Mouse (Mus musculus) frontal cortex, postnatal 25 days (tissue): ENCODE measurements around the gene Rangrf.
A peak's percentile ranks its signal among the peaks of the same experiment; 100 is the strongest.
"Not testable (repeated sequence)": the region's sequence is repeated elsewhere in the genome, so short reads cannot be mapped to it uniquely, and the experiment has no call there.

Experiments
- DNase-seq, 2 experiments: peaks; one replicate each; pipeline ENCODE4 v3.0.0; 2022; ENCODE audit warnings: low spot score in 2 of 2

The Rangrf gene

DNA sequence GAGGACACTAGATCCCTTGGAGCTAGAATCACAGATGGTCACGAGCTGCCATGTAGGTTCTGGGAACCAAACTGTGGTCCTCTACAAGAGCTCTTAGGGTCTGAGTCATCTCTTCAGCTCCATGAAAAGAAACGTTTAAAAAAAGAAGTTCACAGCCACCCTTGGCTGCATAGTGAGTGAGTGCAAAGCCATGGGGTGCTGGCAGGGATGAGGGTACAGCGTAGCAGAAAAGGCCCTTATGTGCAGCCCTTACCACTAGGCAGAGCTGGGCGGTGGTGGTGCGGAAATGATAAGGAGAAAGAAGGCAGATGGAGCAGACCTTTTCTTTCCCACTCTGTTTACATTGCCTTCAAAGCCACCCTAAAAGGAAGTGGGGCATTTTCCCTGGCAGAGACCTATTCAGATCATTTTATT, 4.3 kb upstream of the Rangrf start:
- DNase-seq = no peak

DNA sequence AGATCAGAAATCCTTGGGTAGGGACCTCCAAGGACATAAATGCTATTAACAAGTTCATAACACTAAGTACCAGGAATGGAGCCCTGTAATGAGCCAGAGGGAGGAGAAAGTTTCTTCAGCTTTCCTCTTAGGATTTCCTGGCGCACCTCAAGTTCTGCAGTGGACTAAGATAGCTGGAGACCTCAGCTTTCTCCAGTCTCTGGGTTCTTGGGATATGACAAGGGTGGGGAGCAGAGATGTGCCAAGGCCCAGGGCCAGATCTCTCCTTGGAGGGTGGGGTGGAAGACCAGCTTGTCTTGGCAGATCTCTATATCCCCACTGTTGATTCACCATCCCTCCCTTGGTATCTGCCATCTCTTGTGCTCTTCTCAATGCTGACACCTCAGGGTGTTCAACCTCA, 616 bp upstream of the Rangrf start:
- no peak for DNase-seq

DNA sequence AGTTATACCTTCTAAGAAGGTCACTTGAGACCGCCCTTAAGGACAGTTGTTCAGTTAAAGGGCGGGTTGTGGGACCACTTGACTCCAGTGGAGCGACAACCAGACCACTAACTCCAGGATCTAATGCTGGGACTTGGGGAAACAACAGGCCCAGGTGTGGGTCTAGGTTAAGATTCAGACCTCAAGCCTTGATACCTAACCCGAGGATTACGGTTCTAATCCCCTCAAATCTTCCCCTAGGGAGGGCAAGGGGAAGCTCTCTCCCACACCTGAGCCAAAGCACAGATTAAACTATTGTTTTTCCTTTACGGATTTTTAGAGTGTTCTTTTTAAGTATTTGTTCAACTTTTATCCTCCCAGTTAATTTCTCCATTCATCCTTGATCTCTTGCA, 930 bp downstream of the Rangrf start:
- no peak for DNase-seq

DNA sequence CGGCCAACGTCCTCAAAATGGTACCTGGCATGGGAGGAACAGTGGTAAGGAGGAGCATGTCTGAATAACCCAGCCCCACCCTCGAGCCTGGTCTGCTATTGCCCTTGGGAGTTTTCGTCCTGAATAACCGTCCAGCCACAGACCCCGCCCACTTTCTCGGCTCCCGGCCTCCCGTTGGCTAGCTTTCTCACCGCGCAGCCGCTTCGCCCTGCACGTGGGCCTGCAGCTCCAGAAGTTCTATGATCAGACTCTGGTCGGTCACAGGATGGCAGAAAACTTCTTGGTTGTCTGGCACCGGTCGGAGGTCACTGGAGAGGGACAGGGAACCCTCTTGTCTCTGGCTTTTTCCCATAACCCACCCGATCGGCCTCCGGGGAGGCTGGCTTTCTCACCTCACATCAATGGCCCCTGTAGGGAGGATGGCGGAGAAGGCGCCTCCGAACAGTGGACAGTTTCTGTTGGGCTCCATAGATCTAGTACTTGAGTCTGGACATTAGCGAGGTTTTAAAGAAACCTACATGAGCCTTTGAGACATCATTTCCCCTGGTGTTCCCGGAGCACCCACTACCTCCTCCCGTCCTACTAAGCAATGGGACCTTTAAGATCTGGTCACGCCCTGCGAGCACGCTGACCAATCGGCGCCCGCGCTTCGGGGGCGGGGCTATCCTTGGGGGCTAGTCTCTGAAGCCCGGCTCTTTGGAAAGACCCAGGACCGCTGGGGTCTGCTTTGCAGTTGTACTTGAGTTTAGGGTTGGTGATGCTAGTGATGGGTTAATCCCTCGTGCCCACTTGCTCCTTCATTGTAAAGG, 1.5 kb downstream of the Rangrf start:
- peak; percentile 63 to 67 for DNase-seq

GRCm38 (mm10) chr11:68970232-68970631, 4.8 kb downstream of the Rangrf start:
- DNase-seq = no peak

- DNase-seq = no peak
Observed at GRCm38 (mm10) chr11:68968752-68969151, 6.2 kb downstream of the Rangrf start.

DNA sequence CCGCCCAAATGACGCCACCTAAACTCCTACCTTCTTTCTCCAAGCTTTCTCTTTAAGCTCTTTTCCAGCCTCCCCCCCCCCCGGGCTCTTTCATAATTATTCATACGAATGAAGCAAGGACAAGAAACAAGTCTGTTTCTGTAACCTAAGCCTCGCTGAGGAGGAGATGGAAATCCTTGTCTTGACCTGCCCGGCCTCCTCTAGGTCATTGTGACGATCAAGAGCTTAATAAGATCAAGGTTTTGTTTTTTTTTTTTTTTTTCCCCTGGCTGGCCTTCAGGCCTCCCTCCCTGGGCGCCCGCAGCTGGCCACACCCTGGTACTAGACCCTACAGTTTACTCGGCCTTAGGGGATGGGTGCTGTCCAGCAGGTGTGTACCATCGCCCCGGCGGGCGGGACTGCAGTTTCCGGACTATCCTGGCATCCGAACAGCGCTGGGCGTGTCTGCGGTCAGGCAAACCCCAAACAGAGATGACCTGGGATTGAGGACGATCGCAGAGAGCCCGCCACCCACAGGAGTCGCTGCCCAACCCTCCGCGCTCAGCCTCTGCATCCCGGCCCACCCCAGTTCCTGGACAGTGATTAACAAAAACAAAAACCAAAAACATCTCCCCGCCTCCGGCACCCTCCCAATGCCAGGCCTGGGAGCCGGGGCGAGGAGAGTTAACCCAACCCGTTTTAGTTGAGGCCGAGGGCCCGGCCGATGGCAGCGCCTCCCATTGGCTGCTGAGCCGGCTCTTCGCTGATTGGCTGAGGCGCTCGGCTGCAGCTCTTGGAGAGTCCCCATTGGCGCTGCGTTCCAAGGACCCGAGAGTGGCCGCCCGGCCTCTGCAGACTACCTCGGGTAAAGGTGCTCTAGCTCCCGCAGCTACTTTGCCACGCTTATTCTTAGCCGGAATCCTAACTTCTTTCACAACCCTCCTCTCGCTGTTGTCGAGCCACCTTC, 7.4 kb downstream of the Rangrf start, which contains the start of gene Slc25a35:
Gene Slc25a35 (plus strand): TSS at position 795 of the 946 bp plus-strand sequence.
- DNase-seq = peak; percentile 80 to 85

DNA sequence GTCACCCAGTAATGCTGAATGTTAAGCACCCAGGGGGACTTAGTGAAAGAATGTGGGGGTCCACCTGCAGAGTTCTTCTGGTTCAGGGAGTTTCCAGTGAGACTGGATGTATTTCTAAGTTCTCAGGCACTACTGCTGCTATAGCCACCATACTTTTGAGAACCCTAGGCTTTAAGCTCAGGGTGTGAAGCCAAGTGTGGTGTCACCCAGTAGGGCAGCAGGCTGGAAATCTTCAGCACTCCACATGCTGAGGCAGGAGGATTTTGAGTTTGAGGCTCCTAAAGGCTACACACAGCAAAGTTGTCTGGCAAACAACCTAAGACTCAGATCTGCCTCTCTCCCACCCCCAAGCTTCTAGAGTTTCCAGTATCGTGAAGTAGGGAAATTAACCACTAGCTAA, 8.4 kb downstream of the Rangrf start:
- no peak for DNase-seq

GRCm38 (mm10) chr11:68965845-68966244, 9.1 kb downstream of the Rangrf start:
- no peak for DNase-seq

DNA sequence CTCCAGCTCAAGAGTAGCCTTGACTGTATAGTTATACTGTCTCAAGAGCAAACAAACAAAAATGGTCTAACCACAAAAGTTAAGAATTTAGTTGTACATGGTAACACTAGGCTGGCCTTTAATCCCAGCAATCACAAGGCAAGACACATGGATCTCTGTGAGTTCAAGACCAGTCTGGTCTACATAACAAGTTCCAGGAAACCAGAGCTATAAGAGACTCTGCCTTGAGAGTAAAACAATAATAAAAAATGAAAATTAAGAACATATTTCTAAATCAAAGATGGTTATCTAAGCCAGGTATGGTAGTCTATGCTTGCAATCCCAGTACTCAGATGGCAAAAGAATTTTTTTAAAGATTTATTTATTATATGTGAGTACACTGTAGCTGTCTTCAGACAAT, 9.9 kb downstream of the Rangrf start:
- DNase-seq = no peak

DNA sequence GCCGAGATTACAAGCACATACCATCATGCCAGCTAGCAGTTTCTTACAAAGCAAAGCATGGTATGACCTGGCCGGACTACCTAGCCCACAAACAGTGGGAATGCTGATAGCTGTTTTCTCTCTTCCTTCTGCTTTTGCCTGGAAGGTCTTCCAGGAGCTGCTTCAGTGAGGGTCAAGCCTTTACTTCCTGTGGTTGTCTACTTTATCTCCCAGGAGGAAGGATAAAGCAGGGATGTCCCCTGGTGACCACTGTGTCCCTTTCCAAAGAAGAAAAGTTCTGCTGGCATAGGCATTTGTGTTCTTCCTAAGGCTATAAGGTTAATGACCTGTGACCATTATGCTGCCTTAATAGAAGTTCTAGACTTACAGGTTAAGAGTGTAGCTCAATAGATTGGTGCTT, 11.6 kb downstream of the Rangrf start:
- no peak for DNase-seq

GRCm38 (mm10) chr11:68962159-68962558, 12.8 kb downstream of the Rangrf start:
- DNase-seq = not testable (repeated sequence)

DNA sequence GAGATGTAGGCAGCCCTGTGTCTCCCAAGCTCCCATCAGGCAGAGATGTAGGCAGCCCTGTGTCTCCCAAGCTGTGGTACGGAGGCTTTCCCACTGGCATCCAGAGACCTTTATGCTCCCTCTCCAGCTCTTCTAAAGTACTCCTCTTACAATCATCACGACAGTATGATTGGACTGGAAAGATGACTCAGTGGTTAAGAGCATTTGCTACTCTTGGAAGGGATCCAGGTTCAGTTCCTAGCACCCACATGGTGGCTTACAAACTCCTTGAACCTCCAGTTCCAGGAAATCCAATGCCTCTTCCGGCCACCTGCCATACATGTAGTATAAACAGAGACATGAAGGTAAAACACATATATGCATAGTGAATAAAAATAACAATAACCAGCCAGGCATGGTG, 13.4 kb downstream of the Rangrf start:
- DNase-seq = no peak

DNA sequence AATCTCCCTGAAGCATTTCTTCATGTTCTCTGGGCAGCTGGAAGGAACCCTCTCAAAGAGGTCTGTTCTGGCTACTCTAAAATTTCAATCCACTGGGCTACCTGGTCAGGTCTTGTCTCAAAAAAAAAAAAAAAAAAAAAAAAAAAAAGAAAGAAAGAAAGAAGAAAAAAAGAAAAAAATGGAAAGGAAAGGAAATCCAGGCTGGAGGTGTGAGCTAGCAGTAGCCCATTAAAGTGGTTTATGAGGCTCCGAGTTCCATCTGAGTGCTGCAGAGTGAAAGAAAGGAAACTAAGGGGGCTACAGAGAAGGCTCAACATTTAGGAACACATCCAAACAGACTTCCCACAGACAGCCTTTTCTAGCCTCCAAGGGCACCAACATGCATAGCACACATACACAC, 17.0 kb downstream of the Rangrf start:
- no peak for DNase-seq

- DNase-seq = no peak
Observed at GRCm38 (mm10) chr11:68957308-68957707, 17.7 kb downstream of the Rangrf start, which contains the start of gene Arhgef15. TSS of gene Arhgef15 (minus strand) at chr11:68957480.

DNA sequence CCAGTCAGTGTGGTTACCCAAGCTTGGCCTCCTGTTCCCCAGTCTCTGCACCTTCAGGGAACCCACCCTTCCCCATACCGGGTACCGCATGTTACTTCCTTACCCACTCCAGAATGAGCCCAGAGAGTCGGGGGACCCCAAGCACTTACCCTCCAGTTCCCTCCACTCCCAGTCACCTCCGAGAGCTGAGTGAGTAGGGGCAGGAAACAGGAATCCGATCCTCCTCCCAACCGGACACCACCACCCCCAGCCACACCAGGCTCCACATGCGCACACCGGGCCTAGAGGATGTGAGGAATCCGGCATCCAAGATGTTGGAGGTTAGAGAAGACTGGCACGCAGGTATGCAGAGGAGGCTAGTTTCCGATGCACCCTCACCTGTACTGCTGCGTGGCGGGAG, 18.3 kb downstream of the Rangrf start:
- DNase-seq = no peak

DNA sequence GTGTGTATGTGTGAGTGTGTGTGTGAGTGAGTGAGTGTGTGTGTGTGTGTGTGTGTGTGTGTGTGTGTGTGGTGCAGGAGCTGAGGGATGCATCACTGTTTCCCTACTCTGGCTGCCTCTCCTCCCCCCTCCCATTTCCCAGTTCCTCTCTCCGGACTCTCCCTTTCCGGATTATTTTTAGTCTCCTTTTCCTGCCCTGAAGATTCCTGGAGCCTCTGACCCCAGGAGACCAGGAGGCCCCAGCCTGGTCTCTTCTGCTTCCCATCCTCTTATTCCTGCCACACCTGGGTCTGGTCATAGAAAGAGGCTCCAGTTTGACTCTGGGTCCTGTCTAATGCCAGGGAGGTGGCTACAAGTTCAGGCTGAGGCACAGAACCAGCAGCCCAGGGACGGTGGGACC, 18.9 kb downstream of the Rangrf start:
- DNase-seq = no peak

DNA sequence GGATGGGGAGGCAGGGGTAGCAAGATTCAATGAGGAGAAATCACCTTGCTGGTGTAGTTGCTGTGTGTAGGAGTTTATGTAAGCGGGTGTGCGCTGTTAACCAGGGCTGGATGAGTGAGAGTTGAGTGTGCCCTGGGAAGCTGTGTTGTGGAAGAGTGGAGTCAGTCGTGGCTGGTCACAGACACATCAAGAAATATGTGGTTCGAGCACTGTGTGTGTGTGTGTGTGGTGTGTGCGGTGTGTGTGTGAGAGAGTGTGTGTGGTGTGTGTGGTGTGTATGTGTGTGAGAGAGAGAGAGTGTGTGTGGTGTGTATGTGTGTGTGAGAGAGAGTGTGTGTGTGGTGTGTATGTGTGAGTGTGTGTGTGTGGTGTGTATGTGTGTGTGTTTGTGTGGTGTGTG, 19.5 kb downstream of the Rangrf start:
- DNase-seq = no peak

GRCm38 (mm10) chr11:68954408-68954807, 20.6 kb downstream of the Rangrf start:
- DNase-seq = no peak

DNA sequence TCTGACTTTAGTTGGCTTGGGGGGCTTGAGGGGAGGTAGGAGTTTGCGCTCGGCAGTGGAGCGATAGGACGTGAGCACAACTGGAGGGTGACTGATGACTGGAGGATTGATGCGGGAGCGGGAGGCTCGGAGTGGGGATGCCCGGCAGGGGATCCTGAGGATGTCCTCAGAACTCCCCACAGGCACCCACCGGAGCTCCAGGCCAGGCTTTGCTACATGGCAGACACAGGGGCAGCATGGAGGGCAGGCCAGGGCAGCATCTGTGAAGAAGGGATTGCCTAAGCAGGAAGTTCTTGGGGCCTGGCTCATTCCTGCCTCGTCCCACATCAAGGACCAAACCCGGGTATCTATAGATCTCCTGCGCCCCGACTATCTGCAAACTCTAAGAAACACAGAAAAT, 21.1 kb downstream of the Rangrf start:
- no peak for DNase-seq

DNA sequence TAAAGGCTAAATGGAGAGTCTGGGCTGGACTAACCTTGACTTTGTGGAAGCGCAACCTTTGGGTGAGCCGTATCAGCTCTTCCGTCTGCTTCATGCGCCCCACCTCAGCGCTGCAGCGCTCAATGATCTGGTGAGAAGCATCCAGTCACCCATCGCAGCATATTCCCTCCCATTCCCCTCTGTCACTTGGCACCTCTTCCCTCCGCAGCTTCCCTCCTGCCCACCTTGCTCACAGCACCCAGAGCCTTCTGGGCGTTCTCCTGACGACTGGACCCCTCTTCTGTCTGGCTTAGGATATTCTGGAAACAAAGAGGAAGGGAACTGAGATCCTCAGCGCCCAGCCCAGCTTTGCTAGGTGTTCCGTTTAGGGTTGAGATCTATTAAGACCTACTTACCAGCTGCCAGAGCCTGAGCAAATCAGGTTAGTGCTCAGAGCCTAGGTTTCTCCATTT, 27.4 kb downstream of the Rangrf start:
- DNase-seq = no peak

DNA sequence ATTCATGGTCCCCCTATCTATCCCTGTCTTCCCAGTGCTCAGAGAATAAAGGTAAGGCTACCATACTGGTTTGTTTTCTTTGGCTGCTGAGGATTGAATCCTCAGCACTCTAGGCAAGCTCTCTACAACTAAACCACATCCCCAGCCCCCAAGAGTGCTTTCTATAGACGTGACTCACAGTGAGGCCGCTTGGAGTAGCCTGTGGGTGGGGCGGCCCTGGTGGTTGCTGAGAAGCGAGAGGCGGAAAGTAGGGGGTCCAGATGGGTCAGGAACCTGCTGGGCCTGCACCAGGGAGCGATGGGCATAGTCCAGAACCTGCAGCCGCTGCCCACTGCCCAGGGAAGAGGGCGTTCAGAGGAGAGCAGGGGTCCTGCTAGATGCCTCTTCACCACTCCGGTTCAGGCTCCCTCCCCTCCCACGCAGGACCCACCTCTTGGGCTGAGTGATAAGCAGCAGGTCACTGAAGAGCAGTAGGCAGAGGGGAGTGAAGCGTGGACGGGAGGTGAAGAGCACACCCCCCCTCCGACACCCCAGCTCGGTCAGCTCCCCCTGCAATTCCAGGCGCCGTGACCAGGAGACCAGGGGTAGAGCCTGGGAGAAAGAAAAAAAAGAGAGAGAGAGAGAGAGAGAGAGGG, 28.1 kb downstream of the Rangrf start:
- DNase-seq = peak in 1 of 2 experiments; percentile 36
